Mouse (Mus musculus): ENCODE measurements around the gene Rrp12.
"Not testable (repeated sequence)": the region's sequence is repeated elsewhere in the genome, so short reads cannot be mapped to it uniquely, and the experiment has no call there.

Gene Rrp12

DNA sequence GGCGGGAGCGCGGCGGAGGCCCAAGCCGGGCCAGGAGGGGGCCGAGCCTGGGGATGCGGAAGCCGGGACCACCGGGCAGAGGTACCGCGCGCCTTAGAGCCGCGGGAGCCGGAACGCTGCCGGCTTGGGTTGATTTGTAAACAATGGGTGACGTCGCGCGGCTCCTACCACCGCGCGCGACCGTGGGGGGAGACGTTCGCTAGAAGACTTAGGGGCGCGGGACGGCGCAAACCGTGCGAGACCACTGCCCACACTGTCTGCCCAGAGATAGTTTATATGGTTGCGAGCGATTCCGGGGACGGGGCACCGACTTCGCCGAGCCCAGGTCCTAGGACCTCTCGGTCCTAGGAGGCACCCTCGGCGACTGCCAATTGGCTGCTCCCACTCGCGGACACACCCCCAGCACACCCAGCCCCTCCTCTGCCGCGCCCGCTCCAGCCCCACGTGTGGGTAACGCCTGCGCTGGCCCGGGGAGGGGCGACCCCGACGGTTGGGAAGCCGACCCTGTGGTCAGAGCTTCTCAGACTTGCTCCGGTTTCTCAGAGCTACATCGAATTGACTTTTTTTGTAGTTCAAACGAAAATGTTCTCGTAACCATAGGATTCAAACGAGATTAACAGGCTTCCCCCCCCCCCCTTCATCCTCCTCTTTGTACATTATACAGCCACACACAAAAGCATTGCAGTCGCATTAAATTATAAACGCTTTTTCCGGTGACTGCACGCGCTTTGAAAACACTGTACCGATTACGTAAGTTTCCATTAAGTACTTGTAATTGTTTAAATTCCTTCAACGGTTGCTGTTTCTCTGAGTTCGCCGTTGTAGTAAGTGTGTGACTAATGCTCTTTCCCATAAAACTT, 47.8 kb downstream of the Rrp12 start, which contains the start of gene Frat2:
Frat2 (minus strand) TSS at position 141 of the 860 bp plus-strand sequence.
- DNase-seq (ENCODE audit: low spot score) = peak; percentile 89

DNA sequence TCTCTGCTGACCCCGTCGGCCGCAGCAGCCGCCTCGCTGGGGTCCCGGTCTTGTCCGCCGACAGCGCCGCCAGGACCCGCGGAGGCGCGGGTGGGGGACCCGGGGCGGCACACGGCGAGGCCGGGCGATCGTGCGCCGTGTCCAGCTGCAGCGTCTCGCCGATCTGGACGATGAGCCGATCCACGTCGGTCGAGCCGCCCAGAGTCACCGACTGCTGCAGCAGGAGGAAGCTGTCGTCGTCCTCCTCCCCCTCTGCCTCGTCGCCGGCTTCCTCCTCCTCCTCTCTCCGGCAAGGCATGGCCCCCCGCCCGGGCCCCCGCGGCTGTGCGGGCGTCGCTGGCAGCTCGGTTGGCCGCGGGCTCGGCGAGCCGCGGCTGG, 48.4 kb downstream of the Rrp12 start:
- DNase-seq (ENCODE audit: low spot score) = not testable (repeated sequence)

GRCm38 (mm10) chr19:41847091-41847581, 48.8 kb downstream of the Rrp12 start:
- peak; percentile 14 for DNase-seq (ENCODE audit: low spot score)

DNA sequence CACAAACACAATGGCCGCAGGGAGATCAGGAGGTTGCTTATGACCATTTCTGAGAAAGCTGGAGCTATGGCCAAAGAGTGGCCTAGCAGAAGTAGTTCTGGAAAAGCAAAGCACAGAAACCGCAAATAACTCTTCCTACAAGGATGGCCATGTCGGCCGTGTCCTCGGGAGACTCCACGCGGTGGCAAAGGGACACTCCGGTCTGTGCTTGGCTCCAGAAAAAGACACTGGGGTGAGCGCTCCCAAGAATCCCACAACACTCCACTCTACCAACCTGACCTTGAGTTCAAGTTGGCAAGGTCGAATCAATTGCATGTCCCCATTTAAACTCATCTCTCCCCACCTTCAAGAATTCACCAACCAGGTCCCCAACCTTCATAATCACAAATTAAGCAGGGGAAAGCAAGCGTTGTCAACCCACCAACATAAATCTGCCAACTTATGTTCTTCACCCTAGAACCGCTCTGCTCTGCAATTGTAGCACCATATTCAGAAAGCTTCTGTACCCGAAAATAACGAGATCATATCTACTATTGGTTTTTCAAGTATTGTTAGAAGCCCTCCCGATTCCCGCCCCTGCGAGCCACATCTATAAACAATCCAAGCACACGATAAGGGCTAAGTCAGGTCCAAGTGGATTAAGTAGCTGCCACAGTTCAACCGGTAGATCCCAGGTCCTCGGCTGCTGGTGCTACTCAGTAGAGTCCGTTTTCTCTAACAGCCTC, 49.4 kb downstream of the Rrp12 start:
- no peak for DNase-seq (ENCODE audit: low spot score)

DNA sequence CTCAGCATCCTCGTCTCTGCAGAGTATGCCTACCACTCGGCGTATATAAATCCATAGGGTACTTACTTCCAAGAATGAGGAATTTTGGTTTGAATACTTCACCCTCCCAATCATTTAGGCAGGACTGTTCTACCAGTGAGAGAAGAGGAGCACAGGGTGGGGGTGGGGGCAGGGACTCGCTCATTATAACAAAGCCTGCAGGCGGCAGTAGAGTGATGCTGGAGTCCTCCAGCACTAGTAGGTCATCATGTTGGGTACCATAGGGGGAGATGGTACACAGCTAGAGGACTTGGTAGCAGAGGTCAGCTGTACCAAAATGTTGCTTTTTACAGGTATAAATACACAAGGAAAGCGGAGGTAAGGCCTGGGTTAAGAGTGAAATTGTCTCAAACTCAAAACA, 51.6 kb downstream of the Rrp12 start:
- no peak for DNase-seq (ENCODE audit: low spot score)

- no peak for DNase-seq (ENCODE audit: low spot score)
These were observed 53.3 kb downstream of the Rrp12 start for GRCm38 (mm10) chr19:41842706-41843105.

- DNase-seq (ENCODE audit: low spot score) = no peak
These were observed 53.8 kb downstream of the Rrp12 start for GRCm38 (mm10) chr19:41842196-41842595.

DNA sequence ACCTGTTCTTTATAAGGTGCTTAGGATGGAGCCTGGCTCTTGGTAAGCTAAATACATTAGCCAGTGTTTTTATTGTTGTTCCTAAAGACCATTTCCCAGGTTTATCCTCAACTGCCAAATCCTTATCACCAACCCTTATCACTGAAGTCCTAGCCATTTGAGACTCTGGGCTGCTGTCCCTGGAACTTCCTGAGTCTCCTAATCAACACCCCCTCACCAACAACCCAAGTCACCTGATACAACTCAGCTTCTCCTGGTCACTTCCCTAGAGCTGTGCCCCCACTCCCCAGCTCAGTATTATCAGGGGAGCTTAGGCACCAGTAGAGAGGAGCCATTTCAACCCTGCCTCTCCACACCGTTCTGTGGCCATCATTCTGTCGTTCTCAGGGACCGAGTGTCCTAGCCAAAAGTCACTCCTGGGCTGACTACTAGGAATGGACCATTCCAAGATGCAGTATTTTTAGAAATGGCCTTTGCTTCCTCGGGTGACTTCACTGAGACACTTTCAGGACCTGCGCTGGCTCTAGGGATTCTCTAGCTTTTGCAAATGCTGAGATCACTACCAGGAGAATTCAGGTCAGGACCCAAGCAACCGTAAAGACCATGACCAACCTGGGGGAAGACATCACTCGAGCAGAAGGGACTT, 54.7 kb downstream of the Rrp12 start:
- DNase-seq (ENCODE audit: low spot score) = no peak

DNA sequence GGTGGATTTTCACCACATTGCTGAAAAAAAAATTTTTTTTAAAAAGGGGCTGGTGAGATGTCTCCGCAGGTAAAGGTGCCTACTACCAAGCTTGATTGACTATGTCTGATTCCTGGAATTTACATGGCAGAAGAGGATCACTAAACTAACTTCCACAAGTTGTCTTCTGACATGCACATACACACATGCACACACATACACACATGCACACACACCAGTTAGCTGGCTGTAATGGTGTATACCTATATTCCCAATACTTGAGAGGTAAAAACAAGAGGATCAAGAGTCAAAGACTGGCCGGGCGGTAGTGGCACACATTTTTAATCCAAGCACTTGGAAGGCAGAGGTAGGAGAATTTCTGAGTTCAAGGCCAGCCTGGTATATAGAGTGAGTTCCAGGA, 56.3 kb downstream of the Rrp12 start:
- DNase-seq (ENCODE audit: low spot score) = no peak

DNA sequence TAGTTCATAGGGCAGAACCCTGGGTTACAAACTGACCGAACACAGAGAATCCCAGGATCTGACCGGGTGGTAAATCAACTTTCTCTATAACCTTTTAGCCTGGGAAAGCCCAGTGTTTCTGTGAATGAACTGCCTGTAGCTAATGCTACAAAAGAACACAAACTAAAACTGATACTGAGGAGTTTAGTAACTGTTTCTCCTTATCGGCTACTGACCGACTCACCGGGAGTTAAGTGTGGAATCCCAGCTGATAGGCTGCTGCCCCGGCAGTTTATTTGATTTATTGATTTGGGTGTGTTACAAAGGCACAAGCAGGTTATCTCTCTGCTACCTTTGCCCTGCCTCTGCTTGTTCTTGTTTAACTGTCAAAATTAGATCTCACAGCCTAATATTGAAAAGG, 57.2 kb downstream of the Rrp12 start:
- DNase-seq (ENCODE audit: low spot score) = no peak

- peak; percentile 66 for DNase-seq (ENCODE audit: low spot score)
These were observed 58.1 kb downstream of the Rrp12 start for GRCm38 (mm10) chr19:41837917-41838261.

DNA sequence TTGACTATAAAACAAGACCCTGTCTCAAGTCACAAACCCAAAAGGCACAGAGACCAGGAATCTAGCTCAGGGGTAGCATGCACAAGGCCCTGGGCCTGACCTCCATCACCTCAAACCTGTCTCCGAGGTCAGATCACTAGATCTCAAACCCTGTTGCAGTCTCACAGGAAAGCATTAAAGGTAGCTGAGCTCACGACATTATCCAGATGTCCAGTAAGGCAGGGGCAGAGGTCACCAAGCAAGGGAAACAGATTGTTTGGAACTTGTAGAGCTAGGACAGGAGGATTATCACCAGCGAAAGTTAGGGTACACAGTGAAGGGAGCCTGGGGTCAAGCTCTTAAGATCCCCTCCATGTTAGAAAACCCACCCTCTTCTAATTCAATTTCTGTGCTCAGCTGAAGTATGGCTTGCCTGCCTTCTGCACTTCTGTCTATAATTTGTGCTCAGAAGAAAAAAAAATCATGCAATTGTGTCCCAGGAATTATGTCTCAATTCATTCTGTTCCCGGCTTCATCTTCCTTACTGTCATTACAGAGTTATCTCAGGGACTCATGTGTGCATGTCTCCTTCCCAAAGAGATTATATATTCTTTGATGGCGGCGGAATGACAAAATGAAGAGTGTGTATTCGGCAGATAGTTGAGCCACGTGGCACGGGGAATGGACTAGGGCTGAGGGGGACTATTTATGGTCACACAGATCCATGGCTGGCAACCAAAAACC, 58.6 kb downstream of the Rrp12 start:
- DNase-seq (ENCODE audit: low spot score) = no peak

DNA sequence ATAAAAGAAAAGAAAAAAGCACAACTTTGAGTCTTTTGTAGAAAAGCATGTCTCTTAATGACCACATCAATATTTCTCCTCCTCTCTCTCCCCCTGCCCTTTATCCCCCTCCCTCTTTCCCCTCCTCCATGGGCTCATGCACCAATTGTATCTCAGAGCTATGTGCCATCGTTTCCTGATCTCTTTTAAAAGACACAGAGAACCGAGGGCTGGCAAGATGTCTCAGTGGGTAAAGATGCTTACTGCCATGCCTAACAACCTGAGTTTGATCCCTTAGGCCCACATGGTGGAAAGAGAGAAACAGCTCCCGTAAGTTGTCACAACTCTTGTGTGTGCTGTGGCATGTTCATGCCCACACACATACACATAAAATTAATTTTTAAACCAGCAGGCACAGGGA, 59.3 kb downstream of the Rrp12 start:
- no peak for DNase-seq (ENCODE audit: low spot score)

DNA sequence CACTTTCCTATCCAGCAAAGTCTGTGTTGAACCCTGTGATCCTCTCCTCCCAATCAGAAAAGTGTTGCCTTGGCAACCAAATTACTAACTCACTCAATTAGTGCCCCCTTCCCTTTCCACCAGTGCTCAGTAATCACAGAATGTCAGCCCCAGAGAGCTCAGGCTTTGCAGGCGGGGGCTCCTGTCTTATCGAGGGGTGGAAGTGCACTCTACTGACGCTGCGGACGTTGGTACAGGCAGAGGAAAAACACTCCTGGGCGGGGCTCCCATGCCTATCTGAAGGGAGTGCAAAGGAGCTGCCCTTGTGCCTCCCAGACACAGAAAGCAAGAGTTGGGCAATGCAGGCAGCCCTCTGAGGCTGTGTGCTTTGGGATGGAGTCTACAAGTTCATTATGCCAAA, 60.2 kb downstream of the Rrp12 start:
- peak; percentile 36 for DNase-seq (ENCODE audit: low spot score)

DNA sequence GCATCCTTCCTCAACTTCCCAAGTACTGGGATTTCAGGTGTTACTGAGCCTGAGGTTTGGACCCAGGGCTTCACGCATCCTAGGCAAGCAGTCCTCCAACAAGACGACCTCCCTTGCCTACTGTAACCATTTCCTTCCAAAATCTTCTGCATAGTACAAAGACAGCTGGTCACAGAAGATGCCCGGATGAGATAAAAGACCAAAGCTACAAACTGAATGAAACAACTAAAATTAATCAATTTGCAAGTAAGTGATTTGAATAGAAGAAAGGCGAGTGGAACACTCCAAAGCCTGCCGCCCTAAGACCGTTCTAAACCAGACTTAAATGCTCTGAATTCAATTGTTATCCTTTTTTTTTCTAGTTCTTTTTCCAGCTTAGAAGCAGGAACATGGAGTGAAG, 60.6 kb downstream of the Rrp12 start:
- DNase-seq (ENCODE audit: low spot score) = no peak

GRCm38 (mm10) chr19:41832501-41833201, 63.3 kb downstream of the Rrp12 start:
- no peak for DNase-seq (ENCODE audit: low spot score)

- no peak for DNase-seq (ENCODE audit: low spot score)
These were observed 64.1 kb downstream of the Rrp12 start for GRCm38 (mm10) chr19:41831718-41832391.

- peak; percentile 17 for DNase-seq (ENCODE audit: low spot score)
These were observed 64.8 kb downstream of the Rrp12 start for GRCm38 (mm10) chr19:41831101-41831570.

DNA sequence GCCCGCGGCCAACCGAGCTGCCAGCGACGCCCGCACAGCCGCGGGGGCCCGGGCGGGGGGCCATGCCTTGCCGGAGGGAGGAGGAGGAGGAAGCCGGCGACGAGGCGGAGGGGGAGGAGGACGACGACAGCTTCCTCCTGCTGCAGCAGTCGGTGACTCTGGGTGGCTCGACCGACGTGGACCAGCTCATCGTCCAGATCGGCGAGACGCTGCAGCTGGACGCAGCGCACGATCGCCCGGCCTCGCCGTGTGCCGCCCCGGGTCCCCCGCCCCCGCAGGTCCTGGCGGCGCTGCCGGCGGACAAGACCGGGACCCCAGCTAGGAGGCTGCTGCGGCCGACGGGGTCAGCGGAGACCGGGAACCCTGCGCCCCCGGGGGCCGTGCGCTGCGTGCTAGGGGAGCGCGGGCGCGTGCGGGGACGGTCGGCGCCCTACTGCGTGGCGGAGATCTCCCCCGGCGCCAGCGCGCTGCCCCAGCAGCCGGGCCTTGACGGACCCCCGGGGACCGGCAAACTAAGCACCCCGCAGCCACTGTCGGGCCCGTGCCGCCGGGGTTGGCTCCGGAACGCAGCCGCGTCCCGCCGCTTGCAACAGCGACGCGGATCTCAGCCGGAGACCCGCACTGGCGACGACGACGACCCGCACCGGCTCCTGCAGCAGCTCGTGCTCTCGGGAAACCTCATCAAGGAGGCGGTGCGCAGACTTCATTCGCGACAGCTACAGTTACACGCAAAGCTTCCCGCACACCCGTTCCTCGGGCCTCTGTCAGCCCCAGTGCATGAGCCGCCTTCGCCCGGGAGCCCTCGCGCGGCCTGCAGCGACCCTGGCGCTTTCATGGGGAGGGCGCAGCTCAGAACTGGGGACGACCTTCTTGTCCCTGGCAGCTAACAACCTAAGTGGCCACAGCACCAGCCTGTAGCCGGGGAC, 65.6 kb downstream of the Rrp12 start:
- DNase-seq (ENCODE audit: low spot score) = peak; percentile 74

Data from lung, postnatal 25 days (tissue).